Mouse (Mus musculus): ENCODE results near the gene Rfx7. TPM values are rescaled to one million over a fixed set of nuclear protein-coding genes. Genes with fewer than 3 reads are reported as not detected.
"Not testable (repeated sequence)": the region's sequence is repeated elsewhere in the genome, so short reads cannot be mapped to it uniquely, and the experiment has no call there.

Gene Rfx7
- total RNA-seq, 1 experiment from 2014 or later, result 23.3 TPM

GRCm38 (mm10) chr9:72635134-72635533 is 103.1 kb downstream of the Rfx7 start:
- peak; percentile 70 for ATAC-seq (replicated peaks; ENCODE audit: insufficient number of reproducible peaks, low FRiP score, low TSS enrichment, poor library complexity, severe bottlenecking)

GRCm38 (mm10) chr9:72636547-72636946 is 104.5 kb downstream of the Rfx7 start:
- no peak for ATAC-seq (replicated peaks; ENCODE audit: insufficient number of reproducible peaks, low FRiP score, low TSS enrichment, poor library complexity, severe bottlenecking)

- no peak for ATAC-seq (replicated peaks; ENCODE audit: insufficient number of reproducible peaks, low FRiP score, low TSS enrichment, poor library complexity, severe bottlenecking)
Measured at GRCm38 (mm10) chr9:72637243-72637642, 105.2 kb downstream of the Rfx7 start.

GRCm38 (mm10) chr9:72638951-72639842 is 107.2 kb downstream of the Rfx7 start:
- ATAC-seq (replicated peaks; ENCODE audit: insufficient number of reproducible peaks, low FRiP score, low TSS enrichment, poor library complexity, severe bottlenecking), result no peak

GRCm38 (mm10) chr9:72639843-72640621 is 108.0 kb downstream of the Rfx7 start:
- ATAC-seq (replicated peaks; ENCODE audit: insufficient number of reproducible peaks, low FRiP score, low TSS enrichment, poor library complexity, severe bottlenecking), result peak; percentile 27; the same call in 1 of the 2 replicates

- ATAC-seq (replicated peaks; ENCODE audit: insufficient number of reproducible peaks, low FRiP score, low TSS enrichment, poor library complexity, severe bottlenecking), result no peak
Measured at GRCm38 (mm10) chr9:72640642-72641041, 108.6 kb downstream of the Rfx7 start.

- ATAC-seq (replicated peaks; ENCODE audit: insufficient number of reproducible peaks, low FRiP score, low TSS enrichment, poor library complexity, severe bottlenecking), result no peak
Measured at GRCm38 (mm10) chr9:72641093-72641680, 109.1 kb downstream of the Rfx7 start.

- not testable (repeated sequence) for ATAC-seq (replicated peaks; ENCODE audit: insufficient number of reproducible peaks, low FRiP score, low TSS enrichment, poor library complexity, severe bottlenecking)
Measured at GRCm38 (mm10) chr9:72642756-72643447, 110.9 kb downstream of the Rfx7 start.

GRCm38 (mm10) chr9:72643651-72644417 is 111.8 kb downstream of the Rfx7 start:
- no peak for ATAC-seq (replicated peaks; ENCODE audit: insufficient number of reproducible peaks, low FRiP score, low TSS enrichment, poor library complexity, severe bottlenecking)

- ATAC-seq (replicated peaks; ENCODE audit: insufficient number of reproducible peaks, low FRiP score, low TSS enrichment, poor library complexity, severe bottlenecking), result no peak
Measured at GRCm38 (mm10) chr9:72644418-72645110, 112.5 kb downstream of the Rfx7 start.

- ATAC-seq (replicated peaks; ENCODE audit: insufficient number of reproducible peaks, low FRiP score, low TSS enrichment, poor library complexity, severe bottlenecking), result no peak
Measured at GRCm38 (mm10) chr9:72649781-72650180, 117.7 kb downstream of the Rfx7 start.

GRCm38 (mm10) chr9:72652961-72653360 is 120.9 kb downstream of the Rfx7 start:
- no peak for ATAC-seq (replicated peaks; ENCODE audit: insufficient number of reproducible peaks, low FRiP score, low TSS enrichment, poor library complexity, severe bottlenecking)

GRCm38 (mm10) chr9:72653533-72653932 is 121.5 kb downstream of the Rfx7 start:
- no peak for ATAC-seq (replicated peaks; ENCODE audit: insufficient number of reproducible peaks, low FRiP score, low TSS enrichment, poor library complexity, severe bottlenecking)

GRCm38 (mm10) chr9:72654593-72655242 is 122.7 kb downstream of the Rfx7 start:
- ATAC-seq (replicated peaks; ENCODE audit: insufficient number of reproducible peaks, low FRiP score, low TSS enrichment, poor library complexity, severe bottlenecking), result peak; percentile 42; the same call in 1 of the 2 replicates

- ATAC-seq (replicated peaks; ENCODE audit: insufficient number of reproducible peaks, low FRiP score, low TSS enrichment, poor library complexity, severe bottlenecking), result no peak
Measured at GRCm38 (mm10) chr9:72655602-72656001, 123.6 kb downstream of the Rfx7 start.

GRCm38 (mm10) chr9:72656491-72656890 is 124.5 kb downstream of the Rfx7 start:
- ATAC-seq (replicated peaks; ENCODE audit: insufficient number of reproducible peaks, low FRiP score, low TSS enrichment, poor library complexity, severe bottlenecking), result no peak

- ATAC-seq (replicated peaks; ENCODE audit: insufficient number of reproducible peaks, low FRiP score, low TSS enrichment, poor library complexity, severe bottlenecking), result no peak
Measured at GRCm38 (mm10) chr9:72656940-72657339, 124.9 kb downstream of the Rfx7 start.

Data from monocyte, adult 5-6 weeks (primary cell).